10 mouse cellular contexts compared by ENCODE assay signal in the genomic region with DNA sequence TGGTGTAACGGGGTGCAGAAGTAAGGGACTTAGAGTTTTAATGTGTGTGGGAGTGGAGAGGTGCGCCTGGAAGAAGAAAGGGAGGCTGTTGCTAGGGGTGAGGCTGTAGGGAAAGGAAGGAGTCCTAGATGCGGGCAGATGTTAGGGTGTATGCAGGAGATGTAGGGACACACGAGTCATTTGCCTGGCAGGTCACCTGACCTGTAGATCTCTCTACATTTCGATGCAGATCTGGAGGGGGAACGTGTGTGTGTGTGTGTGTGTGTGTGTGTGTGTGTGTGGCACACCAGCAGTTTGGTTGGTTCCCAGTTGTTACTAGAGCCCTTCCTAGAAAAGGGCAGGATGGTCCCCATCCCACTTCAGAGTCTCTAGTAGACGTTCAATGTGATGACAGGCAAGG. TPM values are rescaled to one million over a fixed set of nuclear protein-coding genes. Genes with fewer than 3 reads are reported as not detected.
DNase-seq lines count a peak whose midpoint lies in the region; ATAC-seq and TF ChIP-seq lines count a peak whose summit lies in the region.
"Had no signal": no experiment of that assay in that cellular context is flagged by ENCODE, and none has a peak within 500 bp of the region (broad histone marks: within the 10 kb centered on the region; RNA-seq: fewer than 3 reads in every experiment).

No protein-coding gene starts in this region.

- H3K4me3 ChIP-seq in kidney, postnatal 0 days (replicated peaks; ENCODE audit: low read depth, low read length), result peak overlapping the region; percentile 21; the same call in 1 of the 2 replicates
- peak overlapping the region; percentile 53 for H3K4me3 ChIP-seq in forebrain, embryonic 10.5 days
- peak overlapping the region; percentile 43 for H3K4me3 ChIP-seq in limb, embryonic 10.5 days
- H3K4me3 ChIP-seq in neural tube, embryonic 13.5 days, result peak overlapping the region; percentile 31

- no peaks in the 10 kb centered on the region for H3K9me3 ChIP-seq in kidney, postnatal 0 days (replicated peaks; ENCODE audit: low read length)
- no peaks in the 10 kb centered on the region for H3K9me3 ChIP-seq in forebrain, embryonic 10.5 days
- no peaks in the 10 kb centered on the region for H3K9me3 ChIP-seq in limb, embryonic 10.5 days (replicated peaks)
- no peaks in the 10 kb centered on the region for H3K9me3 ChIP-seq in neural tube, embryonic 13.5 days

- no peak for ATAC-seq in kidney, postnatal 0 days (replicated peaks; ENCODE audit: low FRiP score, low read depth)
- ATAC-seq in neural tube, embryonic 13.5 days (ENCODE audit: low read depth), result no peak

- 29% methylated on average over 7 of the region's 7 CpGs for WGBS in kidney, postnatal 0 days
- WGBS in forebrain, embryonic 10.5 days, result 11% methylated on average over 7 of the region's 7 CpGs
- WGBS in limb, embryonic 10.5 days, result 7% methylated on average over 7 of the region's 7 CpGs
- 9% methylated on average over 7 of the region's 7 CpGs for WGBS in neural tube, embryonic 13.5 days

- H3K9ac ChIP-seq in kidney, postnatal 0 days (ENCODE audit: low read depth, low read length), result peak overlapping the region; percentile 19; the same call in 1 of the 2 replicates
- no peak overlapping the region for H3K9ac ChIP-seq in neural tube, embryonic 13.5 days

- no peak for DNase-seq in kidney, postnatal 0 days (ENCODE audit: low spot score)
- DNase-seq in kidney, postnatal 10 days, result no peak
- DNase-seq in forebrain, embryonic 10.5 days (ENCODE audit: extremely low spot score, low spot score), result peak; percentile 20
- no peak for DNase-seq in limb, embryonic 10.5 days (ENCODE audit: low spot score)
- no peak for DNase-seq in urinary bladder, adult 18-20 months (ENCODE audit: low spot score in 2 of 2)
- no peak for DNase-seq in adrenal gland, adult (ENCODE audit: inconsistent age in 2 of 2, low spot score in 1 of 2)
- no peak for DNase-seq in gastrocnemius, postnatal 4 days (ENCODE audit: low spot score in 2 of 2)
- DNase-seq: heart, adult 18-20 months had no signal

- peaks cover 29% of the 10 kb centered on the region for H3K27me3 ChIP-seq in kidney, postnatal 0 days (ENCODE audit: insufficient read depth, low read length)
- H3K27me3 ChIP-seq in forebrain, embryonic 10.5 days (ENCODE audit: poor library complexity, severe bottlenecking), result peaks cover 99% of the 10 kb centered on the region
- H3K27me3 ChIP-seq in limb, embryonic 10.5 days (ENCODE audit: low read depth, poor library complexity, severe bottlenecking), result peaks cover 71% of the 10 kb centered on the region
- H3K27me3 ChIP-seq in neural tube, embryonic 13.5 days, result peaks cover 76% of the 10 kb centered on the region

- no peak for TF ChIP-seq CTCF in kidney, postnatal 0 days (IDR thresholded peaks at IDR 0.05; ENCODE audit: low read depth)

- H3K4me2 ChIP-seq in kidney, postnatal 0 days (ENCODE audit: low read length), result peak overlapping the region; percentile 55; the same call in 1 of the 2 replicates
- H3K4me2 ChIP-seq in neural tube, embryonic 13.5 days, result peak overlapping the region; percentile 63

- peaks cover 45% of the 10 kb centered on the region for H3K4me1 ChIP-seq in kidney, postnatal 0 days (replicated peaks; ENCODE audit: insufficient read depth, low read length)
- H3K4me1 ChIP-seq in forebrain, embryonic 10.5 days, result peaks cover 80% of the 10 kb centered on the region
- H3K4me1 ChIP-seq in limb, embryonic 10.5 days, result peaks cover 98% of the 10 kb centered on the region
- peaks cover 63% of the 10 kb centered on the region for H3K4me1 ChIP-seq in neural tube, embryonic 13.5 days (replicated peaks)

- no peak overlapping the region for H3K27ac ChIP-seq in kidney, postnatal 0 days
- H3K27ac ChIP-seq in forebrain, embryonic 10.5 days, result no peak overlapping the region
- H3K27ac ChIP-seq in limb, embryonic 10.5 days, result peak overlapping the region; percentile 69; the same call in 1 of the 2 replicates
- H3K27ac ChIP-seq in neural tube, embryonic 13.5 days (replicated peaks), result no peak overlapping the region
- H3K27ac ChIP-seq: left cerebral cortex, adult 2 months had no signal

- no peaks in the 10 kb centered on the region for H3K36me3 ChIP-seq in kidney, postnatal 0 days (ENCODE audit: insufficient read depth, low read length)
- H3K36me3 ChIP-seq in forebrain, embryonic 10.5 days (replicated peaks), result no peaks in the 10 kb centered on the region
- peaks cover 72% of the 10 kb centered on the region for H3K36me3 ChIP-seq in limb, embryonic 10.5 days
- no peaks in the 10 kb centered on the region for H3K36me3 ChIP-seq in neural tube, embryonic 13.5 days

RNA-seq across cellular contexts. Expression of a gene that starts 7.9 kb away (rescaled TPM):
- 12.2 and 18.7 TPM in 2 replicates for polyA plus RNA-seq in kidney, postnatal 0 days (2015; fragmentation: Nextera tagmentation; extraction: Ambion mirVana)
- 4.0 and 4.1 TPM in 2 replicates for polyA plus RNA-seq in forebrain, embryonic 10.5 days (2016; fragmentation: Nextera tagmentation; extraction: Ambion mirVana)
- polyA plus RNA-seq in limb, embryonic 10.5 days (2016; fragmentation: Nextera tagmentation; extraction: Ambion mirVana), result 16.8 and 24.5 TPM in 2 replicates
- 3.4 and 3.7 TPM in 2 replicates for polyA plus RNA-seq in neural tube, embryonic 13.5 days (2015; fragmentation: Nextera tagmentation; extraction: Ambion mirVana)
- total RNA-seq in gastrocnemius, postnatal 4 days (2021), result 10 to 100 TPM; 33.7 to 37.3 TPM

RNA-seq across cellular contexts. Expression of a gene that starts 27.9 kb away (rescaled TPM):
- 1.7 and 2.2 TPM in 2 replicates for polyA plus RNA-seq in kidney, postnatal 0 days (2015; fragmentation: Nextera tagmentation; extraction: Ambion mirVana)
- not detected in 2 replicates for polyA plus RNA-seq in forebrain, embryonic 10.5 days (2016; fragmentation: Nextera tagmentation; extraction: Ambion mirVana)
- 0.55 and 0.61 TPM in 2 replicates for polyA plus RNA-seq in limb, embryonic 10.5 days (2016; fragmentation: Nextera tagmentation; extraction: Ambion mirVana)
- 1.7 and 1.9 TPM in 2 replicates for polyA plus RNA-seq in neural tube, embryonic 13.5 days (2015; fragmentation: Nextera tagmentation; extraction: Ambion mirVana)
- total RNA-seq in gastrocnemius, postnatal 4 days (2021), result under 1 TPM in 1 of 2 experiments, not detected in 1; 0.25 TPM
- total RNA-seq: heart, adult 18-20 months had no signal

RNA-seq across cellular contexts. Expression of a gene that starts 33.2 kb away (rescaled TPM):
- polyA plus RNA-seq in kidney, postnatal 0 days (2015; fragmentation: Nextera tagmentation; extraction: Ambion mirVana), result 131 and 147 TPM in 2 replicates
- polyA plus RNA-seq in forebrain, embryonic 10.5 days (2016; fragmentation: Nextera tagmentation; extraction: Ambion mirVana), result 2.7 and 3.6 TPM in 2 replicates
- 2.5 and 3.4 TPM in 2 replicates for polyA plus RNA-seq in limb, embryonic 10.5 days (2016; fragmentation: Nextera tagmentation; extraction: Ambion mirVana)
- polyA plus RNA-seq in neural tube, embryonic 13.5 days (2015; fragmentation: Nextera tagmentation; extraction: Ambion mirVana), result 3.2 and 5.8 TPM in 2 replicates
- total RNA-seq in gastrocnemius, postnatal 4 days (2021), result under 1 TPM; 0.83 to 0.98 TPM

RNA-seq across cellular contexts. Expression of a gene that starts 45.6 kb away (rescaled TPM):
- polyA plus RNA-seq in kidney, postnatal 0 days (2015; fragmentation: Nextera tagmentation; extraction: Ambion mirVana), result 39.3 and 42.8 TPM in 2 replicates
- polyA plus RNA-seq in forebrain, embryonic 10.5 days (2016; fragmentation: Nextera tagmentation; extraction: Ambion mirVana), result 55.4 and 59.1 TPM in 2 replicates
- polyA plus RNA-seq in limb, embryonic 10.5 days (2016; fragmentation: Nextera tagmentation; extraction: Ambion mirVana), result 70.4 and 81.3 TPM in 2 replicates
- 76.2 and 77.1 TPM in 2 replicates for polyA plus RNA-seq in neural tube, embryonic 13.5 days (2015; fragmentation: Nextera tagmentation; extraction: Ambion mirVana)
- 10 to 100 TPM; 56.9 to 60.4 TPM for total RNA-seq in gastrocnemius, postnatal 4 days (2021)

Comparison
In these comparisons a context has a peak if more than half of its experiments do, and no peak if none do; other contexts are left out.
1. RNA of a gene that starts 33.2 kb away (polyA plus RNA-seq): 131 to 147 TPM in kidney, postnatal 0 days; 3.2 to 5.8 TPM in neural tube, embryonic 13.5 days, 2.5 to 3.4 TPM in limb, embryonic 10.5 days and 2.7 to 3.6 TPM in forebrain, embryonic 10.5 days; every median in the first group is over 10 times any median in the second.
2. Peak in every context shown above with its lines, with median percentiles within 50 percentile points of each other: H3K4me3 ChIP-seq.